Mouse (Mus musculus): Measurements from ENCODE around the gene Kcnj14. TPM values are rescaled to one million over a fixed set of nuclear protein-coding genes. Genes with fewer than 3 reads are reported as not detected.
A peak's percentile ranks its signal among the peaks of the same experiment; 100 is the strongest.

The Kcnj14 gene
- total RNA-seq, 2 experiments from 2014 or later: 2.3 to 3.0 TPM

DNA sequence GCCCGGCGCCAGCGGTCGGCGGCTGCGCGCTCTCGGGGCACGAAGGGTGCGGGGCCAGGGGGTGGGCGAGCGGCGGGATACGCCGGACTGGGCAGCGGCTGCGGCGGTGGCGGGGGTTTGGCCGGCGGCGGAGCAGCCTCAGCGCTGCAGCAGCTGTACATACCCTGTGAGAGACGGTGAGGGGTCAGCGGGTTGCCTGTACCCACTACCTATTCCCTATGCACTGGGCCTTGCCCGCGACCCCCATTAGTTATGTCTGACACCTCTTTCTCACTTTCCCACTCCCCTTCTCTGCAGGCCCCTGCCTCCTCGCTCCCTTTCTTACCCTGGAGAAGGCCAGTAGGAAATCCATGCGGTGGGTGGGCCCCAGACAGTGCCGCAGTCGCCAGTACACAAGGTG, 9.3 kb upstream of the Kcnj14 start:
- intact Hi-C loops (cut with DNase I): no loop called here
- DNase-seq (ENCODE audit: low spot score in 2 of 2): no peak

DNA sequence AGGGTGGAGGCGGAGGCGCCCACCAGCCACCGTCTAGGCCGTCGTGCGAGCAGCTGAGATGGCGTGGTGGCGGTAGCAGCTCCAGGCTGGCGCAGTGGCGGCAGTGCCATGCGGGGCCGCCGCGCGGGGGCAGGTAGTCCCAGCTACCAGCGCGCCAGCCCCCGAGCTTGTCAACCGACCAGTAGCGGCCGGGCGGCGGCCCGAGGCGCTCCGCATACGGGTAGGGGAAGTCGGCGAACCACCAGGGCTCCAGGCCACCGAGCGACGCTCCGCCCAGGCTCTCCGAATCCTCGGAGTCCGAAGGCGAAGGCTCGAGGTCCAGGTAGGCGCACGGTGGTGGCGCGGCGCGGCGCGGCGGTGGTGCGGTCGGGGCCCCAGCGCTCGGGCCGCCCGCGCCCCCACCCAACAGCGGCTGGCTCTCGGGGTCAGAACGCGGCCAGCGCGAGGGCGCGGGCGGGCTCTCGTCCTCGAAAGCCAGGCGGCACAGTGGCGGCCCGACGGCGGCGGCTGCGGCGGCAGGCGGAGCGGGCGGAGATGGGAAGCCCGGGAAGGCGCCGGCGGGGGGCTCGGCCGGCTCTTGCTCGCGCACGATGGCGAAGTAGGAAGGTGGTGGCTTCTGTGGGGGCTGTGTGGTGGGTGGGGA, 8.7 kb upstream of the Kcnj14 start:
- peak; percentile 46 to 63 for DNase-seq (ENCODE audit: low spot score in 2 of 2)
- intact Hi-C loops (cut with DNase I): no loop called here

DNA sequence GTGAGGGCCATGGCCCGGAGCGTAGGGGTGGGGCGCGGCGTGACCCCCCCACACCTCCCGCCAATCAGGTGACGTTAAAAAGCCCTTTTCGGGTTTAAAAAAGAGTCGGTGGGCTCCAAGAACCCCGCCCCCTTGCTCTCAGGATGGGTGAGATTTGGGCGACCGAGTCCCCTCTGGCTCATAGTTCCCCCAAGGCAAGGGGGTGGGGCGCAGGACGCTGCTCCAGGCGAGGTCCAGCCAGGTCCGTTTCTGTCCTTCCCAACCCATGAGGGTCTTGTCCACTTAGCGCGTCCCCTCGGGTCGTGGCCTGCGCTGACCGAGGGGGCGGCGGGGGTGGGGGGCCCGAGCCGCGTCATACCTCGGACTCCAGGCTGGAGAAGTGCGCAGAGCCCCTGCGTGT, 7.8 kb upstream of the Kcnj14 start:
- DNase-seq (ENCODE audit: low spot score in 2 of 2): no peak
- intact Hi-C loops (cut with DNase I): no loop called here

DNA sequence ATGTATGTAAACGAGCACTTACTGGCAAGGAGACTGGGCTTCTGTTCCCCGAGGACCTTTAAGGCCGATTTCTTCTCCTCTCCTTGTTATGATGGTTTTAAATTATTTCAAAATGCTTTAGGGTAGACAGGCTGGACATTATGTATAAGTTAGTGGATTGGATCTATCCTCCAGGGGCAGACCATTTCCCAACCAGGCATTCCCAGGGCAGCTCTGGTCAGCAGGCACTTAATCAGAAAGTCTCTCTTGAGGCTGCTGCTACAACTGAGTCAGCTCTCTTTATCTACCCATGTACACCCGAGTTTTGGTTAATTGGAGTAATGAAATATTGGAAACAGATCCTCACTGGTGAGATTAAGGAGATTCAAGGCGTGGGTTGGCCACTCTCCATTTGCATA, 6.5 kb upstream of the Kcnj14 start:
- DNase-seq (ENCODE audit: low spot score in 2 of 2): peak in 1 of 2 experiments; percentile 14
- intact Hi-C loops (cut with DNase I): no loop called here

DNA sequence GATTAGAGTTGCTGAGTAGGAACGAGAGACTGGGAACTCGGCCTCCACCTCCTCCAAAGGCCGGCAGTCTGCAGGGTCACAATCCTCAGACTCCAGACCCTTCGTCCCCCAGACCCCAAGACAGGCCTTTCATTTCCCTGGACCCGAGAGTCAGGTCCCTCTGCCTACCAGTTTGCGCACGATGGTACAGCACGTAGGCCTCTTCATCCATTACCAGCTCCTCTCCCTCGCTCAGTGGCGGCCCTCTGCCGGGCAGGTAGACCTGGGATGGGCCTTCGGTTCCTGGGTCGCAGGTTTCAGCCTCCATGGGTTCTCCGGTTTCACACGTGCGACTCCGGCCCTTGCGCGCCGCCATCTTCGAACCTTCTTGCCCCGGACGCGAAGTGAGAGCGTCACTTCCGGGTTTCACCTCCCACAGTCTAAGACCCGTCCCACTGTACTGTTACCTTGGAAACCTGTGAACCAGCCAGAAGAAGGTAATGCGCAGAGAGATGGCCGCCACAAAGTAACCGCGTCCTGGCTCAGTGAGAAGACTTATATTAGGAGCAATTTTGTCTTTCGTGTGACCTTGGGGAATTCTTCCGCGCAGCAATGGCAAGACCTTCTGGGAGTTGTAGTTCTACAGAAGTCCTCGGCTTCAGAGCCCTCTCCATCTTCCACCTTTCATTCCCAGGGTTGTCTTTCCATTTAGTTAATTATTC, 6.0 kb upstream of the Kcnj14 start, which contains the start of gene Grwd1:
Gene Grwd1 (minus strand): TSS at position 518 of the 701 bp plus-strand sequence.
- intact Hi-C loops (cut with DNase I): no loop called here
- DNase-seq (ENCODE audit: low spot score in 2 of 2): peak; percentile 89 to 90

DNA sequence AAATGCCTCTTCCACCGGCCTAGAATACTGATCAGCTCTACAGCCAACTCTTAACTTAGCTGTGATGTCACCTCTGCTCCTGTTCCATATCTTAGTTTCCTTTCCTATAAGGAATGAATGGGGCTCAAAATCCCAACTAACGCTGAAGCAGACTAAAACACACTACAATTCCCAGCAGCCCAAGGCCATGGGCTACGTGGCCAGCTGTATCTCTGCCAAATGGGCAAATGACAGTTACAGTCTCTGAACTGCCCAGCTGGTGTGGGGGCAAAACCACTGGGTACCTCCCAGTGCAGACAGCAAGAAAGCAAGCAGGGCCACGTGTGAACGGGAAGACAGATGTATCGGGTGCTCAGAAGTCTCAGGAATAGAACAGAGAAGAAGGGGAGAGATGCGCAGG, 2.0 kb upstream of the Kcnj14 start:
- intact Hi-C loops (cut with DNase I): no loop called here
- no peak for DNase-seq (ENCODE audit: low spot score in 2 of 2)

DNA sequence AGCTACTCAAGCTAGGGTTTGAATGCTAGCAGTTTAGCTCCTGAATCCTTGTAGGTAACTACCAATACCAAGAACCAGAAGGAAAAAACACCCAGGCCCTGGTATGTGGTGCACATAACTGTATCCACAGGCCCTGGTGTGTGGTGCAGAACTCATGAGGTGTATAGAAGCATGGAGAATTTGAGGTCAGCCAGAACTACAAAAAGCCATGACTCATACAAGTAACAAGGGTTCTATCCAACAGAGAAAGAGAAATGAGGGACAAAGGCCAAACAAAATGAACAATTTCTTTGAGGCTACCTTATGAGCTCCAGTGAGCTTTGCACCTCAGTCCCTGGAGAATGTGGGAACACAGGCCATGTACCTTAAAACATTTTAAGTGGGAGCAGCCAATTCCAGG, 3.7 kb downstream of the Kcnj14 start:
- no peak for DNase-seq (ENCODE audit: low spot score in 2 of 2)
- intact Hi-C loops (cut with DNase I): no loop called here

DNA sequence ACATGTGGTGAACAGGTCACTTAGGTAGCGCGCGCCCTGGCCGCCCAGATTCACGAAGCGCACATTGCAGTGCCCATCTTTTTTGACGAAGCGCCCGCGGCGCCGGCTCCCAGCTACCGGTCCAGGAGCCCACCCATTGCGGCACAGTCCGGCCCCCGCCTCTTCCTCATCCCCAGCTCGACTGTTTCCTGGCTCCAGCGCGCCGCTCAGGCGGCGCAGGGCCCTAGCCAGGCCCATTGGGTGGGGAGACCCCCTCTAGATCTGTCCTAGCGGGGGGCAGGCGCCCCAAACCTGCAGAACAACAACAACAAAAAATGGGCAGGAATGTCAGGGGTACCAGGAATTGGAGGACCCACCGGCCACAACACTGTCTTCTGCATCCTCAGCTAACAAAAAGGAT, 4.7 kb downstream of the Kcnj14 start:
- intact Hi-C loops (cut with DNase I): no loop called here
- DNase-seq (ENCODE audit: low spot score in 2 of 2): no peak

DNA sequence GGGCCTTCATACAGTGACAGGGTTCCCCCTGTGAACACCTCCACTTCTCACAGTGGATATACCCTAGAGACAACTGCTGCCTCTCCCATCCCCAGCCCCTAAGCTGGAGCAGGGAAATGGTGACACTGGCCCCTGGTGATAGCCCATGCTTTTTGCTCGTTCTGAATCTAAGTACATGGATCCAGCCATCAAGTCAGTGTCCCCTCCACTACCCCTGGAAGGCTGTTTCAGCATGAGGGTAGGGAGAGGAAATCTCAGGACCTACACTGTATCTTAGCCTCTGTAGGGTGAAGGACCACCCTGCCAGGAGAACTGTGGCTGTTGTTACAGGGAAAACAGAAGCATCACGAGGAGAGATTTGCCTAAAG, 8.6 kb downstream of the Kcnj14 start:
- DNase-seq (ENCODE audit: low spot score in 2 of 2): no peak
- intact Hi-C loops (cut with DNase I): no loop called here

DNA sequence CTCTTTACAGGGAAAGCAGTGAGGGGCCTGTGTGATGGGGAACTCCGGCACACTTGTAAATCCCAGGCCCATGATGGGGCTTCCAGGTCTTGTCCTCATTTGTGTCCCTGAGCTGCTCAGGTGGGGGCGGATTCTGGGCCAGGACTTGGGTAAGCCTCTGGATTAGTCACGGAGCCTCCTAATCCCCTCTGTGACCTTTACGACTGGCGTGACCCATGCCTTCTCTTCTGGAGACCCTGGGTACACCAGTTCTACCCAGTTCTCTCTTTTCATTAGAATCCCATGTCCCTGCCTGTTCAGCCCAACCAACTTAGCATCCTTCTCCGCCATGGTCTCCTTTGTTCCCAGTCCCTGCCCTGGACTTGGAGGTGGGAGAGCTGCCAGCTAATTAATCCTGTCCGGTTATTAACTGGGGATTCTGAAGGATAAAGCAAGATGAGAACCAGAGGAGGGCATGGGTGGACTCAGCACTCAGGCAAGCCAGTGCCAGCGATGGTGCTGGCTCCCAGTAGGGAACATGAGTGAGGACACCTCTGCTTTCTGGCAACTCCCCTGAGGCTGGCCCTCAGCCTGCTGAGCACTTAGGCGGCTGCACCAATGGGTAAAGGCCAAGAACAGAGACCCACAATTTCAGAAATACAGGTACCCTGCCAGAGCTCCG, 9.1 kb downstream of the Kcnj14 start:
- no peak for DNase-seq (ENCODE audit: low spot score in 2 of 2)
- intact Hi-C loops (cut with DNase I): no loop called here

DNA sequence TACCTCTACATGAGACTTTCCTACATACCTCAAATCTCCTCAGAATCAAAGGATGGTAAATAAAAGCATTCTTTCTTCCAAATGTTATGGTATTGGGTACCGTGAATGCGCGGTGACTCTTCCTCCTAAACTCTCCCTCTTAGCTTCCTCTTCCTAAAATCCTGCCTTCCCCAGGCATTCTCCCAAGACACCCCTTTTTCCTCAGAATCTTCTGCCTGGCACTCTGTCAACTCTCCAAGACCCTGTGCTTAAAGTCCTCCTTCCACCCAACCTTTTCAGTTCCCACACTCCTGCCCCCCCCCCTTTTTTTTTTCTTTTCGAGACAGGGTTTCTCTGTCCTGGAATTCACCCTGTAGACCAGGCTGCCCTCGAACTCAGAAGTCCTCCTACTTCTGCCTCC, 9.7 kb downstream of the Kcnj14 start:
- DNase-seq (ENCODE audit: low spot score in 2 of 2): no peak

DNA sequence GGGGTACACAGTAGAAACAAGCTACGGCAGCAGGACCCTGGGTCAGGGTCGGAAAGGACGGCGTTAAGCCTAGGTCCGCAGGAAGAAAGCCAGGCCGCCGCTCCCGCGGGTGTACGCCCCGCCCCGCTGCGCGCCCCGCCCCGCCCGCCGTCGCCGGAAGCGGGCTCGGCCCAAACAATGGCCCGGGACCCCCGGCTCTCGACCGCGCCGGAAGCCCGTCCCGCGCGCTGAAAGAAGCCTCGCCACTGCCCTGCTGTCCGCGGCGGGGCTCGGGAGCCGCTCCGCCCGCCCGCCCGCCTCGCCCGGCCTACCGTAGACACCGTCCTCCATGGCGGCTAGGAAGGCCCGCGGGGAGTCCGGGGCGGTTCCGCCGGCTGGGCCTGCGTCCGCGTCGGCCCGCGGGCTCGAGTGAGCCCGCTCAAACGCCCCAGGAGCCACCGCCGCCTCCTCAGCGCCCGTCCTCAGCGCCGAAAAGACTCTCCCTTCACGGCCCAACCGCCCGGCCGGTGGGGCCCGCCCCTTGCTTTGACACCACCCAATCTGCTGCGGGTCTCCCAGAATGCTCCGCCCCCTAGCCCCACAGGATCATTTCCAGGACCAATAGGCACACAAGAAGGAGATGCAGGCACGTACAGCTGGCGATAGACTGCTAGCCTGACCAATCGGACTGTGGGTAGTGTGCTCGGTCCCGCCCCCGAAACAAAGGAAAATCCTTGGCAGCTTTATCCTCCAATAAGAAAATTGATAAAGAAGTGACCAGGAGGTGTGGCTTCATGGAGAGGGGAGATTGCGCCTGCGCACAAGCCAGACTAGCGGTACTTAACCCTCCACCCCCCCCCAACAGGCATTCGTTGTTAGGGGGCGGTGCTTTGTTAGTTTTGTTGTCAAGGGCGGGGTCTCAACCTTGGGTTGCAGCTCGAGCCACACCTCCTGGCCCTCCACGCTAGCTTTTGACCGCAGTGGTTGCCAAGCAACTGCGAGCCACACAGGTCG, 10.5 kb downstream of the Kcnj14 start, which contains the start of gene Cyth2:
Gene Cyth2 (minus strand): TSS at position 795 of the 993 bp plus-strand sequence.
- DNase-seq (ENCODE audit: low spot score in 2 of 2): peak; percentile 97 to 98

More for the DNA sequence above, 9.7 kb downstream of the Kcnj14 start:
- intact Hi-C loops (cut with DNase I): no loop called here

DNA sequence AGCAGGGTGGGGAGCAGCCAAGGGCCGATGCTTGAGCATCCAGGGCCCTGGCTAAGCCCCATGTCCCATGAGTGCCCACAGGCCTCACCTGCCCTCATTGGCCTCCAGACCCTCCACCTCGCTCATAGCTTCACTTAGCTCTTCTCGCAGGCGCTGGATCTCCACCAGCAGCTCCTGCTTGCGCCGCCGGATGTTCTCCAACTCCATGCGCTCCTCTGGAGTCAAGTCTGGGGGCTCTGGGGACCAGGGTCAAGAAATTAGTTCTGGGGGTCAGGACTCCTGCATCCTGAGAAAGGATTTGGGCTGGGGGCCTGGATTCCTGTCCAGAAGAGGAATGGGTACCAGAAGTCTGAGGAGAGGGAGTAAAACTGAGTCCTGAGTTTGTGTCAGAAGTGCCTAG, 11.7 kb downstream of the Kcnj14 start:
- no peak for DNase-seq (ENCODE audit: low spot score in 2 of 2)
- intact Hi-C loops (cut with DNase I): no loop called here

More for the DNA sequence above, 10.5 kb downstream of the Kcnj14 start, which contains the start of gene Cyth2:
- intact Hi-C loops (cut with DNase I): no loop called here

DNA sequence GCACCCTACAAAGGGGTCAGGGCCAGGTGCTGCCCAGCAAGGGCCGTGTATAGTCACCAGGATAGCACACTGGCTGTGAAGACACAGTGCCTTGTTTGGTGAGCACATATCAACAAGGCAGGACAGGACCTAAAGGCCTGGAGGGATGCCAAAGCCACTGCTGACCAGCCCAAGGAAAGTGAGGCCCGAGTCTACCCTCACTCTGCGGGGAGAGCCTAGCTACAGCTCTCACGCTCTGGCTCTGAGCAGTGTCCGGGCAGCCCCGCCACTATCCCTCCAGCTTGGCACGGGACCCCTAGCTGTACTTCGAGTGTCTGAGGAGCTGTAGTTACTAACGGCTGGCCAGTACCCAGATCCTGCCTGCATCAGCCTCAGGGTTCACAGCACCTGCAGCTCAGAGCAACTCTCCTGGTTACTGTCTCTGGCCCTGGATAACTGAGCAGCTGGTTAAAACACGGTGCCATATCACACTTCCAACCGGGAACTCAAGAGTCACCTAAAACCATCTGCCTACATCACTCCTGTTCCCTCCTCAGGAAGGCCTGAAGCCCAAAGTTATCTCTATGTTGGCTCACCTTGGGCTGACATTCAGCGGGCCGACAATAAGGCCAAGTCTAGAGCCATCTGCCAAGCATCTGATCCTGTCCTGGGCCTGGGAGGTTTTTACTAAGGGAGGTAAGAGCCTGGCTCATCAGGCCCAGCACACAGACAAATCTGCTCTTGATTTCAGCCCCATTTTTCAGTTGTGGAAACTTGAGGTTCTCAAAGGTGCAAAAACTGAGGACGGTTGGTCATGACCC, 15.1 kb downstream of the Kcnj14 start:
- intact Hi-C loops (cut with DNase I): no loop called here
- DNase-seq (ENCODE audit: low spot score in 2 of 2): no peak

DNA sequence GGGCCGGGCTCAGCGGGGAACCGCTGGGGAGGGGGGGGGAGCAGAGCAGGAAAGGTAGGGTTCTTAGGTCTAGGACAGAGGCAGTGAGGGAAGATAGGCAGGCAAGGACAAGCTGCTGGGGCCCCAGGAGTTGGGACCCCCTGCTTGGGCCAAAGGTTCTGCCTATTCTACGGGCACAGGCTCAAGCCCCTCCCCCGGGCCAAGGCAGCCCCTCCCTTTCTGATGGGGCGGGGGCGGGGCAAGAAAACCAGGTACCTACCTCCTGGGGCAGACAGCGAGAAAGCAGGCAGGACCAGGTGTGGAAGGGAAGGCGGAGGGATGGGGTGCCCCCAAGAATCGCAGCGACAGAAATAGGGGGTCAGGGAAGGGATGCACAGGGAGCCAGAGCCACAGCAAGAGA, 16.1 kb downstream of the Kcnj14 start:
- intact Hi-C loops (cut with DNase I): no loop called here
- DNase-seq (ENCODE audit: low spot score in 2 of 2): no peak

DNA sequence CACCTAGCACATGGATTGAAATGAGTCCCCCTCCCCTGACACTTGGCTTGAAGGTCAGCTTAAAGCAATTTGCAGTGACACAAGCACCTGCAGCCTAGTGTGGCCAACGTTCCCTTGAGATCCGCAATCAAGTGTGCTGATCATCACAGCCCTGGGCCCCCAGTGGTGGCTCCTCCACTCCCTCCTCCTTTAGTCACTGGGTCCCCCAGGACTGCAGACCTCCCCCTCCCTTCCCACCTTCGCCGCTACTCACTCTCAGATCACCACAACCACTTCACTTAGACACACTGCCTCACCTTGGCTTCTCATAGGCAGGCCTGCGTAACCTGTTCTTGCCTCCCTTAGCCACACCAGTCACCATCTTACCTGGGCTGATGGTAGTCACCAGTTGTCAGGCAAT, 18.6 kb downstream of the Kcnj14 start:
- intact Hi-C loops (cut with DNase I): no loop called here
- DNase-seq (ENCODE audit: low spot score in 2 of 2): no peak

DNA sequence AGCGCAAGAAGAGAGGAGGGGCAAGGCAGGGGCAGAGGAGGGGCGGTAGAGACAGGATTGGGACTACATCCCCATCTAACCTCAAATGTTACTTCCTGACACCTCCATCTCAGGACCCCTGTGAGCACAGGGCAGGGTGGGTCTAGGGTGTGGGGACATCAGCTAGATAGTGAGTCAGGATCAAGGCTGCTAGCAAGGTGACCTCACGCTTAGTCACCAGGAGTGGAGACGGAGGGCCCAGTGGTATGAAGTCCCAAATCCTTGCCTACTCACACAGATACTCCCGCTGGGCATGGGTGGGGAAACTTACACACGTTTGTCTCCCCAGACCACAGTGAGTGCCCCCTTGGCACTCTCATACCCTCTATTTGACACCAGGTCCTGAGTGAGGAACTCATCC, 22.0 kb downstream of the Kcnj14 start:
- intact Hi-C loops (cut with DNase I): no loop called here
- DNase-seq (ENCODE audit: low spot score in 2 of 2): no peak

DNA sequence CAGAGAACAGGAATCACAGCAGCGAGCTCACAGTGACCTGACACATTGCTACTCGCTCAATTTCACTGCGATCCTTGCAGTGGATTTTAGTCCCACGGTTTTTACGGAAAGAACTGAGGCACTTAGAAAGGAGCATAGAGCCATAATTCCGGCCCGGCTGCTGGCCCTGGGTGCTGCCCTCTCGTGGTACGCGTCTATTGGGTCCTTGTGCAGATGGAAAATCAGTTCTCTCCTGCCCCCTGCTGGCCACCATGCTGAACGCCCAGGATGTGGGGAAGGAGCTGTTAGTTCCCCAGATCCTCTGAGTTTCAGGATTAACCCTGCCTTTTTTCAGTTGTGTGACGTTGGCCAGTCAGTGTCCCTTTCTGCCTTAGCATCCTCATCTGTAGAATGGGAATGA, 23.2 kb downstream of the Kcnj14 start:
- intact Hi-C loops (cut with DNase I): no loop called here
- peak; percentile 88 to 91 for DNase-seq (ENCODE audit: low spot score in 2 of 2)
